Mouse (Mus musculus) cerebellum, adult 9-11 months (tissue): Measurements from ENCODE around the gene Gm20498.

Source experiments
- DNase-seq: peaks from one replicate; pipeline ENCODE4 v3.0.0; 2022

Gene Gm20498

DNA sequence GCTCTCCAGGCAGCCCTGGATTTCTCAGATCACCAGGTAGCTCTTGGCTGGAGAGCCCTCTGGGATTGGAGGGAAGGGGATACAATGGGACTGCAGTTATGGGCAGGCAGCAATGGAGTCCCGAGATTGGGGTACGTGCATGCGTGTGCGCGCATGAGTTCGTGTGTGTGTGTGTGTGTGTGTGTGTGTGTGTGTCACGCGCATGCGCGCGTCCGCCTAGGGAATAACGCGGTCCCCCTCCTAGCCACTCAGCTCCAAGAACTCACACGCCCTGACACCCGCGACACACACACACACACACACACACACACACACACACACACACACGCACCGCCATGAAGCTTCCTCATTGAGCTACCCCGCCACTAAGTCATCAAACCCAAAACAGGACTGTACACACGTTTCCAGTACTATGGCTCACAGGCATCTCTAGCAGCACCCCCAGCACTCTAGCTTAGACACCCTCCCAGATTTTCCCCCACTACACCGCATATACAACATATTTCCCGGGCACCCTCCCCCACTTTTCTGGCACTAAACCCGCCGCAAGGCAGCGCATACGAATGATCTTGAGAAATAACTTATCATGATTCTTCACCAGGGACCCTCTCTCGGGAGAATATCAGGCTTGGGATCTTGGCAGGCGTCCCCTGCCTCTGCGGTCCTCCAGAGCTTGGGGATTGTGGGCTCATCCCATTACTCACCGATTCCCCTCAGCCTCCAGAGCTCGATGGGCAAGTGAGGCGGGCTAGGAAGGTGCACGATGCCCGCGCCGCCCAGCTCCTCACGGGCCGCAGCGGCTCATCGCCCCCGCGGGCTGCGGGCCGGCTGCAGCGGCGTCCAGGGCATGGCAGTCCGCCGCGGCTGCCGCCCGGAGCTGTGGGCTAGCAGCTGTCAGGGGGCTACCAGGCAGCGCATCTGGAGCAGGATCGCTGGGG is 200.5 kb downstream of the Gm20498 start:
- DNase-seq = peak; percentile 85

DNA sequence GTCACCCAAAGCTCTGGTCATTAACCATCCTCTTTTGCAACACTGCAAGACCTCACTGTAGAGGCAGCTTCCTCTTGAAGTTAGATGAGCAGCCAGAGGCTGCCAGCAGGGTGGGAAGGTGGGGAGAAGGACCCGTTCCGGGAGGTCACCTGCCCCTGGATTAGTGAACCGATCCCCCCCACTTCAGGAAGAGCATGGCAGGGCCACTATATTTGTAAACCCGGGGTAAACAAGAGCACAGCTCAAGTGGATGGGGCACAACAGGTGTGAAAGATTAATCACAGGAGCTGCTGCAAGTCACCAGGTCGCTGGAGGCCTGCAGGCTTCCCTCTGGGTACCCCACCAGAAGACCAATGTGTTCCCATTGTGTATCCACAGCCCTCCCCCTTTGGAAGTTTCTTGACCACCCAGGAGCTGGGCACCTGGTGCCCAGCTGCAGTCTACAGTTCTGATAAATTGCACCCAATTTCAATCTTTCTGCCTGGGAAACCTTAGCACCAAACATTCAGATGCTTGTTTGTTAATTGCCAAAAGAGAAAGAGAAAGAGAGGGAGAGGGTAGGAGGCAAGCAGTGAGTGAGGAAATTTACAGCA is 201.6 kb downstream of the Gm20498 start:
- DNase-seq = peak; percentile 36

DNA sequence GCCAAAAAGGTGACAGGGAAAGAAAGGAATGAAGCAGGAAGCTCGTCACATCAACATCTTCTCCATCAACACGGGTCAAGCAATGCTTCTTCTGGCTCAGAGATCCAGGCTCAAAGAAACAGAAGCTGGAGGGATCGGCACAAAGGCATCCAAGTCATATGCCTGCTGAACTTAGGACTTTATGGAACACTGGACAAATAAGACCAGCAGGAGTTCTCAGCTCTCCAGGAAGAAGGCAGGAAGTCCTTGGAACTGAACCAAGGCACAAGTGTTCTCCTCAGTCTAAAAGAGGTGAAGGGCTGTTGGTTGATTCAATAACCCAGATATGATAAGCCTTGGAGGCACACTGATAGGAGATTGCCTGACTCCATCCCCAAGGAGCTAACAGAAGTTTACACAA is 207.7 kb downstream of the Gm20498 start:
- DNase-seq = peak; percentile 43

DNA sequence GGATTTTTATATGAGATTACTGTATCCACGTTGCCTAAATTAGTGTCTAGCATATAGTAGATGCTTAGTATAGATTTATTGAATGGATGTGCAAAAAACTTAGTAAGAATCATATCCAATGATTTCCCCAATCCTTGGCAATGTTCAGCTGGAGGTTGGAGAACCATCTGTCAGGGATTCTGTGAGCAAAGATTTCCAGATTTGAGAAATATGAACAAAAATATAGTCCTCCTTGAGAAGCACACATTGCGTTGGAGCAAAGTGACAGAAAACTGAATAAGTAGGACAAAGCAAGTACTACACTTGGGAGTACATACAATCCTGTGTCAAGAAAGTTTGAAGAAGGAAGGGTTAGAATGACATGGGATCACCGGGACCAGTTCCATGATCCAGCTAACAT is 208.6 kb downstream of the Gm20498 start:
- no peak for DNase-seq

DNA sequence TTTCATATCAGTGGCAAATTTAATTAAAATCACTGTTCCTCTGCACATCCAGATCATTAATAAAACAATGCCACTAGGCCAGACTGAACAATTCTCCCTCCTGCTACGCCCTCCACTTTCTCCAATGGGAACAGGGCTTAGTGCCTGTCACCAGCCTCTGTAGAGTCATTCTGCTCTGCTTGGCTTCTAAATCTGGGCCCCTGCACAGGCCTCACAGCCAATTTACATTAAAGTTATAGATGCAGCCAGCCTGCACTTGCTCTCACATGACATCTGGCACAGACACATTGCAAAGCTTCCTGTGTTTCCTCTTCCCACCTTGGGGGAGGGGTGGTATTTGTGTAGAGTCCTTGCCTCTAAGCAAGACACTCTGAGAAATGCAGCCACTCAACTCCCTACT is 211.7 kb downstream of the Gm20498 start:
- DNase-seq = no peak

DNA sequence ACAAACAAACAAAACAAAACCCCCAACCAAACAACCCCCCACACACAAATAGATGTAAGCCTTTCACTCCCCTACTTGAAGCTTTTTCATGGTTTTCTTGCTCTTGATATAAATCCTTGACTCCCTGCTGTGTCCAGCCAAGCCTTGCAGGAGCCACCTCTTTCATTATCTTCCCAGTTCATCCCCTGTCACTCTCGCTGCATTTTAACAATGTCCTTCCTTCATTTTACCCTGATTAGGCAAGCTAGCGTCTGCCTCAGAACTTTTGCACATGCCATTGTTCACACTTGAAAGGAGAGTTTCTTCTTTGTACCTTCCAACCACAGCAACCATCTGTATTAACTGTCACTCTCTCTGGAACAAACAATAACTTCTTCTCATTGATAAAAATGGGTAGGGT is 214.9 kb downstream of the Gm20498 start:
- no peak for DNase-seq

DNA sequence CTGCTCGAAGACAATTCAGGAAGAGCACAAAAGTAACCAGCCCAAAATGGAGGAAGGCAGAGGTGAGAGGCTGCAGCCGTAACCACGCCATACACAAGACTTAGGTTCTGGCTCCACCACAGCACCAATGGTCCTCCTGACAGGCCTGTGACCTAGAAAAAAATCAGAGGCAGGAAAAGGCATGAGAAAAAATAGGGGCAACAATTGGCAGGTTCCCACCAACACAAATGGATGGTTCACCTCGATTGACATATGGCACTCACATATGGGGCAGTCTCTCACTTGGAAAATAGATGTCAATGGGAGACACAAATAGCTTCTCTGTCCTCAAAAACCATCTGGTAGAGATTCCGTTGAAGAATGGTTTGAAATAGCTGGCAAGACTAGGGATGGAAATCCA is 216.8 kb downstream of the Gm20498 start:
- DNase-seq = peak; percentile 93
